Mouse (Mus musculus) heart, embryonic 12.5 days (tissue): ENCODE results near the gene Rmi2. TPM values are rescaled to one million over a fixed set of nuclear protein-coding genes. Genes with fewer than 3 reads are reported as not detected.

Experiments used
- ATAC-seq: fragments of 200-750 bp; cut with Nextera tagmentation; 2 replicates; pipeline ENCODE4 v1.8.0; 2017; ENCODE audit warnings: moderate TSS enrichment, moderate library complexity; ENCODE audit not compliant: insufficient number of reproducible peaks, low FRiP score
- H3K27ac ChIP-seq: fragments of 300-500 bp; sonication (generic); 2 replicates; pipeline ENCODE4 v1.5.1; 2016; ENCODE audit warnings: mild to moderate bottlenecking, moderate library complexity; ENCODE audit not compliant: poor library complexity, severe bottlenecking
- H3K27me3 ChIP-seq: fragments of 300-500 bp; sonication (generic); replicated peaks from 2 replicates; pipeline ENCODE4 v1.6.1; 2016; ENCODE audit warnings: mild to moderate bottlenecking, moderate library complexity
- H3K36me3 ChIP-seq: fragments of 300-500 bp; sonication (generic); 2 replicates; pipeline ENCODE4 v1.6.1; 2016; ENCODE audit warnings: mild to moderate bottlenecking, moderate library complexity
- H3K4me1 ChIP-seq: fragments of 300-500 bp; sonication (generic); replicated peaks from 2 replicates; pipeline ENCODE4 v1.6.1; 2016; ENCODE audit warnings: mild to moderate bottlenecking
- H3K4me2 ChIP-seq: fragments of 300-500 bp; sonication (generic); 2 replicates; pipeline ENCODE4 v1.6.1; 2016; ENCODE audit warnings: mild to moderate bottlenecking, moderate library complexity
- H3K4me3 ChIP-seq: fragments of 300-500 bp; sonication (generic); 2 replicates; pipeline ENCODE4 v1.5.1; 2016; ENCODE audit warnings: mild to moderate bottlenecking
- H3K9ac ChIP-seq: fragments of 300-500 bp; sonication (generic); 2 replicates; pipeline ENCODE4 v1.6.1; 2016; ENCODE audit warnings: mild to moderate bottlenecking, moderate library complexity
- H3K9me3 ChIP-seq: fragments of 300-500 bp; sonication (generic); replicated peaks from 2 replicates; pipeline ENCODE4 v1.6.1; 2016; ENCODE audit warnings: mild to moderate bottlenecking, moderate library complexity
- WGBS: fragments of 180-500 bp; shearing (Covaris S2); methylation state at CpG from one replicate; pipeline ENCODE4 v1.1.7; 2016; 5-methylcytosine and 5-hydroxymethylcytosine counted together
- polyA plus RNA-seq: library from polyadenylated mRNA; unstranded; fragments of >200 nt; fragmentation: Nextera tagmentation; extraction: Ambion mirVana; gene quantifications from 2 replicates; pipeline ENCODE4 v1.2.1, GENCODE M21; 2016

Gene Rmi2
- polyA plus RNA-seq, 1 experiment from 2014 or later = 5.0 TPM

DNA sequence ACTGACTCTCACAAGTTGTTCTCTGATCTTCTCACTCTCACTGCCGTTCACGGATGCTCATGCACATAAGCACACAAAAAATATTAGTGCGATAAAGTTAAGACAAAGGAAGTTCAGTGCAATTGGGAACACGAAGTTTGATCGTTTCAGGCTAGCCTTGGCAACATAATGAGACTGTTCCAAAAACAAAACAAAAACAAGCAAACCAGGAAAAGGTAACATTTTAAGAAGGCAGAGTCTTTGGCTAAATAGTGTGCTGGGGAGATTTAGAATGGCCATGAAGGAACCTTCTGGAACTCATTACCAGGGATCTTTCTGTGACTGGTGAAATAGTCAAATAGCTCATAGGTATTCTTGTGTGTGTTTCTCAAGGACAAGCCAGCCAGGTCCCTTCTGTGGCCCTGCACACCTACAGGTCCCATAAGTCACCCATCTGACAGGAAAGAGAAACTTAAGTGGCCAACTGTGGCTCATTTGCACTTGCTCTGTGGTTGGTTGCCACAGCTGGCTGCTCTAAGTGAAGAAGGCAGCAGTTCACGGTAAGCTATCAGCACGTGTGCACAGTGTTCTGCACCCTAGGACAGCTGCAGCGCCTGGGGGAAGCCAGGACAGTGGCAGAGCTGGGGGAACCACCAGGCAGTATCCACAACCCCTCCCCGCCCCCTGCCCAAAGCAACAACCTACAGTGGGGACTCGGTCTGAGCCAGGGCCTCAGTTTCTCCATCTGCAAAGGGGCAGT is 28.9 kb upstream of the Rmi2 start, which contains the start of gene Prm1:
Prm1 (minus strand) TSS at position 51 of the 739 bp plus-strand sequence.
- H3K4me3 ChIP-seq = no peak within 1 kb of the TSS
- no peak within 1 kb of the TSS for H3K9ac ChIP-seq
- ATAC-seq = no peak
- H3K4me2 ChIP-seq = no peak within 1 kb of the TSS
- peaks cover 3% of the 10 kb centered on the region; the same call in 1 of the 2 replicates for H3K4me1 ChIP-seq
- no peaks in the 10 kb centered on the region for H3K36me3 ChIP-seq
- H3K27ac ChIP-seq = no peak within 1 kb of the TSS
- 70% methylated on average over 10 of the region's 10 CpGs for WGBS
- no peaks in the 10 kb centered on the region for H3K9me3 ChIP-seq
- H3K27me3 ChIP-seq = no peaks in the 10 kb centered on the region; the same call in 1 of the 2 replicates

DNA sequence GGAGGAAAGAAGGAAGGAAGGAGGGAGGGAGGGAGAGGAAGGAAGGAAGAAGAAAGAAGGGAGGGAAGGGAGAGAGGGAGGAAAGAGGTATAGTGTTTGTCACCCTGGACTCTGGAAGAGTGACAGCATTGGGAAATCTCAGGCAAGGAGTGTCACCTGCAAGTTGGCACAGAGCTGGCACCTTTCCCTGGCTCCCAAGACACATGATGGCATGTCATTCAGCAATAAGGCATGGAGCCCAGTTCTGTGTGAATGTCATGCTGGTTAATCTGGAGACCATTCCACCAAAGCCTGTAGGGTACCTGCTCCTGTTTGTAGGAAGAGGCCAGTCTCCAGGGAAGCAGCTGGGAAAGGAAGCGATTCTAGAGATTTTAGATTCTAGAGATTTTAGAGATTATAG is 24.5 kb upstream of the Rmi2 start:
- Histone ChIP-seq H3K27me3 (no peaks in the 10 kb centered on the region; the same call in 1 of the 2 replicates), H3K9me3 (no peaks in the 10 kb centered on the region), H3K4me1 (peaks cover 21% of the 10 kb centered on the region), H3K27ac (no peak overlapping the region), H3K9ac (no peak overlapping the region), H3K4me3 (no peak overlapping the region), H3K36me3 (no peaks in the 10 kb centered on the region), H3K4me2 (no peak overlapping the region)
- WGBS = 93% methylated on average over 1 of the region's 1 CpGs
- ATAC-seq = no peak

DNA sequence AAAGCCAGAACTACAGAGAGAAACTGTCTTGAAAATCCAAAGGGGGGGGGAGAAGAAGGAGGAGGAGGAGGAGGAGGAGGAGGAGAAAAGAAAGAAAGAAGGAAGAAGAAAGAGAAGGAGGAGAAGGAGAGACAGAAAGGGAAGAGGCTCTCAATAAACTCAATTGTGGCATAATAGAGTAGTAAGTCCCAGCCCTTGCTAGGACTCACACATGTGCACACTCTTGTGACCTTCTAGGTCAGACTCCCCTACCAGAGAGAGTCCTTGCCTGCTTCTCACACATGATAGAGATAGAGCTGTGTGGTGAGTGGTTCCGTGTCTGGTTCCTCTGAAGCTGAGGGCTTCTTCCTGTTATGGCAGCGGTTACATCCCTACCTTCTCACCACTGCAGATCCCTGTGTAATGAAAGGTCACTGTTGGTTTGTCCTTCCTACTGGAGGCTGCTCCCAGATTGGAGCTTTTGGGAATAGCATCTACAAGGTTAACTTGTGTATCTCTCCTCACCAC is 21.9 kb upstream of the Rmi2 start, which contains the start of gene Gm11172:
Gm11172 (plus strand) TSS at position 51 of the 507 bp plus-strand sequence.
- Histone ChIP-seq H3K4me3 (no peak within 1 kb of the TSS), H3K36me3 (no peaks in the 10 kb centered on the region), H3K9me3 (no peaks in the 10 kb centered on the region), H3K4me1 (peaks cover 27% of the 10 kb centered on the region), H3K9ac (no peak within 1 kb of the TSS), H3K27ac (no peak within 1 kb of the TSS), H3K4me2 (no peak within 1 kb of the TSS), H3K27me3 (no peaks in the 10 kb centered on the region)
- 62% methylated on average over 2 of the region's 2 CpGs for WGBS
- no peak for ATAC-seq

DNA sequence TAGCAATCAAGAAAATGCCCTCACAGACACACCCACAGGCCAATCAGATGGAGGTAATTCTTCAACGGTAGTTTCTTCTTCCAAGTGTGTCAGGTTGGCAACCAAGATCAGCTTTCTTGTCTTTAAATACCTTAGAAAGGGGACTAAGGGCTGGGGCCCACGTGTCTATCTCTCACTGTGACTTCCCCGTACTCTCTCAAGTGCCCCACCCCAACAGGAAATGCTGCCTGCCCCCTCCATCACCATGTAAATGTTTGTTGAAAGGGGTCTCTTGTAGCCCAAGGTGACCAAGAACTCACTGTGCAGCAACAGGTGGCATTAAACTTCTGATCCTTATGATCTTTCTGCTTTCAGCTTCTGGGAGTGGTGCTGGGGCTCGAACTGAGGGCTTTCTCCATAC is 21.1 kb upstream of the Rmi2 start:
- H3K4me2 ChIP-seq = no peak overlapping the region
- H3K9ac ChIP-seq = no peak overlapping the region
- WGBS = 78% methylated on average over 4 of the region's 4 CpGs
- H3K36me3 ChIP-seq = no peaks in the 10 kb centered on the region
- H3K9me3 ChIP-seq = no peaks in the 10 kb centered on the region
- H3K4me1 ChIP-seq = peaks cover 30% of the 10 kb centered on the region
- H3K27me3 ChIP-seq = no peaks in the 10 kb centered on the region
- H3K27ac ChIP-seq = no peak overlapping the region
- ATAC-seq = no peak
- H3K4me3 ChIP-seq = no peak overlapping the region

DNA sequence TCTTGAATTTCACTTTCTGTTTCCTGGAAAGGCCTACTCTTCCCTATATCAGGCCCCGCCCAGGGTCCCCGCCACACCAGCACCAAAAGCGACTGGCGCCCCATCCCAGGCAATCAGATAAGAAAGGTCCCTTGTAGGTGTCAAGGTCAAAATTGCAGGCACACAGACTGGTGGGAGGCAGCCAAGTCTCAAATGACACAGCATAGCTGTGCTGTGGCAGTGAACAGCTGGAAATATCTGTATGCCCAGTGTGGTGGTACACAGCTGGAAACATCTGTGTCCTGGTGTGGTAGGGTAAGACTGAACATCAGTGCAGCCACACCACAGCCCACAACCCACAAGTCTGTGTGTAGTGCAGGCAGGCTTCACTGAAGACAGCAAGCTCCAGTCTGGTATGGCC is 20.0 kb upstream of the Rmi2 start:
- no peaks in the 10 kb centered on the region for H3K9me3 ChIP-seq
- no peak overlapping the region for H3K9ac ChIP-seq
- H3K4me2 ChIP-seq = no peak overlapping the region
- H3K4me3 ChIP-seq = no peak overlapping the region
- H3K27me3 ChIP-seq = no peaks in the 10 kb centered on the region
- peaks cover 35% of the 10 kb centered on the region for H3K4me1 ChIP-seq
- no peak overlapping the region for H3K27ac ChIP-seq
- 37% methylated on average over 4 of the region's 4 CpGs for WGBS
- no peaks in the 10 kb centered on the region for H3K36me3 ChIP-seq
- ATAC-seq = no peak

DNA sequence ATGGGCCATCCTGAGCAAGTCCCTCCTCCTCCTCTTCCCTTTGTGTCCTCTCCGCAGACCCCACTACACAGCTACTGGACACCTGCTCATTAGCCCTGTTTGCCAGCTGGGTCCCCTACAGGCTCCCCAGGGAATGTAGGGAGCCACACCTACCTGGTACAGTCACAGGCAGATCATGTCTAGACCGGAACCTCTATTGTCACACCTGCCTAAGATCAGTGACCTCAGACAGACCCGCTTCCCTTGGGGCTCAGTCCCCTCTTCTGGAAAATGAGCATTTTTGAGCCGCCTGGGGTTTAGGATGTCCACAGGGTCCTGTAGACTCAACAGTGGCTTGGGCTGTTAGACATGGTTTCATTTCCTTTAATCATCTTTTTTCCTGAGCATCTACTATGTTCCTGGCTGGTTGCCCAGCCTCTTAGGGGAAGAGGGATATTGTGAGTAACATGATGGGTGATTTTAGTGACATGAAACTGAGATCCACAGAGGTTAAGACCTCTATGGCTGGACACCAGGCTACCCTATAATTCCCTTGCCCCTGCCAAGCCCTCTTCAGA is 16.2 kb upstream of the Rmi2 start:
- Histone ChIP-seq H3K27me3 (no peaks in the 10 kb centered on the region), H3K4me1 (peaks cover 33% of the 10 kb centered on the region), H3K36me3 (no peaks in the 10 kb centered on the region), H3K4me2 (no peak overlapping the region), H3K27ac (no peak overlapping the region), H3K4me3 (no peak overlapping the region), H3K9me3 (peaks cover 3% of the 10 kb centered on the region), H3K9ac (no peak overlapping the region)
- ATAC-seq = no peak
- WGBS = 83% methylated on average over 4 of the region's 4 CpGs

DNA sequence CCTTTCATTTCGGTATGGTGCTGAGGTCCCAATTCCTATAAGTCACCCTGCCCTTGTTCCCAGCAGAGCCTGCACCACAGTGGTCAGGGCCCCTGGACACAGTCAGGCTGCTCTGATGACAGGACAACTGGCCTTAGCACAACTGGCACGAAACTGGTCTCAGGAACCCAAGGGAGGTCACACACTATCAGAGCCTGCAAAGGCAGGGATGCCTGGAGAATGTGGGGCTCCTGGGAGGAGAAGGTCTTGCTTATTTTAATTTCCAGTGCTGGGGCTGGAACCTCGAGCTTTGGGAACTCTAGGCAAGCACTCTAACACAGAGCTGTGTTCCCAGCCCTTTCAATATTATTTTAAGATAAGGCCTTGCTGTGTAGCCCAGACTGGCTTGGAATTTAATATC is 14.9 kb upstream of the Rmi2 start:
- Histone ChIP-seq H3K4me2 (no peak overlapping the region), H3K36me3 (no peaks in the 10 kb centered on the region), H3K27ac (no peak overlapping the region), H3K9me3 (peaks cover 3% of the 10 kb centered on the region), H3K4me1 (peaks cover 26% of the 10 kb centered on the region), H3K27me3 (no peaks in the 10 kb centered on the region), H3K9ac (no peak overlapping the region), H3K4me3 (no peak overlapping the region)
- WGBS = 35% methylated on average over 3 of the region's 3 CpGs
- no peak for ATAC-seq

DNA sequence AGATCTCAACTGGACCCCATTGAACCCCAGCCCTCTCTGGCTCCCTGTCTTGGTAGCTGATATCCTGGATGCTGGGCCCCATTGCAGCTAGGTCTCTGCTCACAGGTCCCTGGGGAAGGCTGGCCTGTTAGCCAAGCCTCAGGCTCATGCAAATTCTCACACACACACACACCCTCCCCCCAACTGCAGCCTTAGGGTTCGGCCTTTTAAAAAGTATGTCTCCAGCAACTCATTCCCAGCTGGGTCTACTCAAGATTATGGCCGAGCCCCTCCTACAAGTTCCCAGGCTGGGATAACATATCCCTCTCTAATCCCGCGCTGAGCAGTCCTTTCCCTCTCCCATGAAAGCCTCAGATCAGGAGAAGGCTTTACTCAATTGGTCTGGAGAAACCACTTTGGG is 13.5 kb upstream of the Rmi2 start:
- no peaks in the 10 kb centered on the region for H3K27me3 ChIP-seq
- WGBS = 49% methylated on average over 4 of the region's 4 CpGs
- no peak for ATAC-seq

DNA sequence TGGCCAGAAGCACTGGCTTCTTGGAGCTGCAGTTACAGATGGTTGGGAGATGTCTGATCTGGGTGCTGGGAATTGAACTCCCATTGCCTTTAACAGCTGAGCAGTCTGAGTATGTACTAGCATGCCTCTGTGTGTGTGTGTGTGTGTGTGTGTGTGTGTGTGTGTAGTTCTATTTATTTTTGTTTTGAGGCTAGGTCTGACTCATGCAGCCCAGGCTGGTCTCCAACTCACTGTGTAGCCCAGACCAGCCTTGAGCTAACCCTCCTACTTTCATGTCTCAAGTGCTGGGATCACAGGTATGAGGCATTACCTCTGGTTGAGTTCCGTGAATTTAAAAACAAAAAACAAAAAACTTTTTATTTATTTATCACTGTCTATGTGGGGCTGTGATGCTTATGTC is 10.3 kb upstream of the Rmi2 start:
- no peaks in the 10 kb centered on the region for H3K27me3 ChIP-seq
- 69% methylated on average over 1 of the region's 1 CpGs for WGBS
- H3K27ac ChIP-seq = no peak overlapping the region
- H3K4me1 ChIP-seq = peaks cover 13% of the 10 kb centered on the region
- no peaks in the 10 kb centered on the region for H3K36me3 ChIP-seq
- H3K9me3 ChIP-seq = peaks cover 3% of the 10 kb centered on the region
- no peak for ATAC-seq
- no peak overlapping the region for H3K9ac ChIP-seq
- no peak overlapping the region for H3K4me2 ChIP-seq
- no peak overlapping the region for H3K4me3 ChIP-seq

More for the DNA sequence above, 13.5 kb upstream of the Rmi2 start:
- Histone ChIP-seq H3K4me2 (no peak overlapping the region), H3K4me1 (peaks cover 23% of the 10 kb centered on the region), H3K36me3 (no peaks in the 10 kb centered on the region), H3K27ac (no peak overlapping the region), H3K9me3 (peaks cover 3% of the 10 kb centered on the region), H3K4me3 (no peak overlapping the region), H3K9ac (no peak overlapping the region)

DNA sequence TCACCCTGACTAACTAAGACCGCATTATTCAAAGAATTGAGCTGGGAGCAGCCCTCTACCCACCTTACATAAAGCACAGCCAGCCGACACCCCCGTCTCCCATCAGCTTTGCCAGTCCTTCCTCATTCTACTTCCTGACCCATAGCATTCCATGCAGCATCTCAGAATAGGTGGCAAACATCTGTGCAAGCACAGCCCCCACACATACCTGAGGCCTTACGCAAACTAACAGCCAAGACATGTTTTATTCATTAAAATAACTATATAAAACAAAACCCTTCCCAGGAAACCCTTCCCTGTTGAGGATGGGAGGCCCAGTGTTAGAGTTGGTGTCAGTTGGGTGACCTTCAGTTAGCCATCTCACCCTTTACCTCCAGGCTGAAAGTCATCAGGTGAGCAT is 9.0 kb upstream of the Rmi2 start:
- no peak overlapping the region for H3K4me2 ChIP-seq
- H3K4me3 ChIP-seq = no peak overlapping the region
- no peaks in the 10 kb centered on the region for H3K27me3 ChIP-seq
- H3K9ac ChIP-seq = no peak overlapping the region
- H3K27ac ChIP-seq = no peak overlapping the region
- H3K9me3 ChIP-seq = peaks cover 3% of the 10 kb centered on the region
- no peak for ATAC-seq
- no peaks in the 10 kb centered on the region; the same call in 1 of the 2 replicates for H3K4me1 ChIP-seq
- 75% methylated on average over 4 of the region's 4 CpGs for WGBS
- no peaks in the 10 kb centered on the region for H3K36me3 ChIP-seq

DNA sequence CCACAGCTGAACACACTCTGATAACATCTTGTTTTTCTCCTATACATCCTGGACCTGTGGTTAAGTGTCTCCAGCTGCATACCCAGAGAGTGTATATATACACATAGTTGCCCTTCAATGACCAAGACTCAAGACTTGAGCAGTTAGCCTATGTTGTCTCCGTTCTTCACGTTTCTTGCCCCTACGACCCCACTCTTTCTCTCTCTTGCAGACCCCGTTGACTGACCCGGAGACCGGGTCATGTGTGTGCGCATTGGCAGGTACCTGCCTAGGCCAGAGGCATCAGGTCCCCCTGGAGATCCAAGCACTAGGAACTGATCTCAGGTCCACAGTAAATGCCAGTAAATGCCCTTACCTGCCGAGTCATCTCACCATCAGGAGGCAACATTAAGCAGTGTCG is 7.6 kb upstream of the Rmi2 start:
- no peak overlapping the region for H3K27ac ChIP-seq
- no peak overlapping the region for H3K4me2 ChIP-seq
- H3K4me3 ChIP-seq = no peak overlapping the region
- H3K9me3 ChIP-seq = peaks cover 3% of the 10 kb centered on the region
- no peak overlapping the region for H3K9ac ChIP-seq
- H3K36me3 ChIP-seq = no peaks in the 10 kb centered on the region
- no peaks in the 10 kb centered on the region for H3K27me3 ChIP-seq
- no peaks in the 10 kb centered on the region; the same call in 1 of the 2 replicates for H3K4me1 ChIP-seq
- ATAC-seq = no peak
- 89% methylated on average over 9 of the region's 9 CpGs for WGBS
